Mouse (Mus musculus) lung, adult 2 months (tissue): ENCODE data around the gene Klri1.

Experiments used
- CTCF ChIP-seq: fragments of 200-500 bp; IDR thresholded peaks from 2 replicates; pipeline ENCODE4 v1.5.1; 2011; ENCODE audit warnings: mild to moderate bottlenecking, low read length, control low read depth; ENCODE audit not compliant: insufficient read depth
- POLR2A ChIP-seq: fragments of 200-500 bp; IDR thresholded peaks from 2 replicates; pipeline ENCODE4 v1.6.1; 2011; ENCODE audit warnings: low read depth, mild to moderate bottlenecking, control low read depth, low read length, borderline replicate concordance; ENCODE audit errors: extremely low read depth

GRCm38 (mm10) chr6:129747016-129747653 lies 30.2 kb upstream of the Klri1 start:
- TF ChIP-seq CTCF = no peak
- TF ChIP-seq POLR2A = no peak
